Mouse (Mus musculus): ENCODE measurements around the gene Gm20388.

GRCm38 (mm10) chr8:122005422-122006204 lies 2095.0 kb downstream of the Gm20388 start:
- no peak for TF ChIP-seq CTCF (IDR thresholded peaks at IDR 0.05; ENCODE audit: low read depth)
- TF ChIP-seq EP300 (optimal IDR thresholded peaks at IDR 0.05): no peak
